Mouse (Mus musculus) cerebellum, adult 8-10 months (tissue): ENCODE results near the gene Opcml.
A peak's percentile ranks its signal among the peaks of the same experiment; 100 is the strongest.

Experiments used
- DNase-seq: peaks from one replicate; pipeline ENCODE4 v3.0.0; 2022

Opcml gene

GRCm38 (mm10) chr9:28171890-28172289 is 381.3 kb downstream of the Opcml start:
- peak; percentile 57 for DNase-seq

GRCm38 (mm10) chr9:28177052-28177451 is 386.5 kb downstream of the Opcml start:
- no peak for DNase-seq

- no peak for DNase-seq
These were observed 387.7 kb downstream of the Opcml start for GRCm38 (mm10) chr9:28178123-28178887.

GRCm38 (mm10) chr9:28181916-28182315 is 391.3 kb downstream of the Opcml start:
- no peak for DNase-seq

DNA sequence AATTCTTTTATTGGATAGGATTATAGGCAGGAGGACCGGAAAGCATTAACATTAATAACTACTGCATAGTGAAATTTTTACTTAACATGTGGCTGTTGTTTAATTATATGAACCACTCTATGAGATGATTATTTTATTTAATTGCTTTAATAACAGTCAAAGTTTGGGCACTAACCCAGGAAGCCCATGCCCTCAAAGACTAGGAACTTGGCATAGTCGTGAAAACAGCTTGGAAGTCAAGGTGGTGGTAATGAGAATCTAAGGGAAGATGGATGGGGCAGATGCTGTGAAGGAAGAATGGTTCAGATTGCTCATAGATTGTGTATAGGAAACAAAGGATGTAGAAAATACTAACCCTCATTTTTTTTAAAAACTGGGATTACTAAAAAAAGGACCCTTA is 399.7 kb downstream of the Opcml start:
- no peak for DNase-seq

- DNase-seq: no peak
These were observed 400.2 kb downstream of the Opcml start for GRCm38 (mm10) chr9:28190751-28191150.

DNA sequence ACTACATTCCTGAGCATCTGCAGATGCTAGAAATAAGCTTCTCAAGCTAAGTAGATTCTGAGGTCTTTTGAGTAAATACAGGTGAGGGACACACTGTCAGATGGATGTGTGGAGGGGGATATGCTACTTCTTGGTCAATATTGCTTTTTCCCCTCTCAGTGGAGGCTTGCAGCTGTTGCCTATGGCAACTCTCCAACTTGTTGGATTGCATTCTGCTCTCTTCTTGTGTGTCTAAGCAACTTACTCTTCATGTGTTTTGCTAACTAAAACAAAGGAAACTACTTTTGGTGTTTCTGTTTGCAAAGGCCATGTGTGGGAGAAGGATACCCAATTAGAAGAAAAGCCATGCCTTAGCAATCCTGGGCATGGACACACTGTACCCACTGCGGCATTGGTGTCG is 406.0 kb downstream of the Opcml start:
- DNase-seq: no peak

GRCm38 (mm10) chr9:28197061-28197460 is 406.5 kb downstream of the Opcml start:
- no peak for DNase-seq

DNA sequence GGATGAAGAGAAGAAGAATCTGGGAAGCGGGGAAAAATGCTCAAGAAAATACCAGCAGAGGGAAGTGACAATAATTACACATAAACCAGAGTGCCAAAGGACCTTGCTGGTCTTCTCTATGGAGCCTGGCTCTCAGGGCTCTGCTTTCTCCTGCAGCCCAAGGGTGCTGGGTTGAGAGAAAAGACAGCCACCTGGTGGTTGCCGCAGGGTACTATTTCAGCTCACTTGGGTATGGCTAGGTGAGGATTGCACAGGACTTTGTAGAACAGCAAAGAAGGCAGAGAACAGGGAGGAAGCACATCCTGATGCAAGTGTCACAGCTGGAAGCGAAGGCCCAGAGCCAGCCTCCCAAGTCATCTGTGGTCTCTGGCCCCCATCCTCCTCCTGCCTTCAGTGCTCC is 407.1 kb downstream of the Opcml start:
- peak; percentile 42 for DNase-seq

GRCm38 (mm10) chr9:28198106-28198694 is 407.6 kb downstream of the Opcml start:
- no peak for DNase-seq

DNA sequence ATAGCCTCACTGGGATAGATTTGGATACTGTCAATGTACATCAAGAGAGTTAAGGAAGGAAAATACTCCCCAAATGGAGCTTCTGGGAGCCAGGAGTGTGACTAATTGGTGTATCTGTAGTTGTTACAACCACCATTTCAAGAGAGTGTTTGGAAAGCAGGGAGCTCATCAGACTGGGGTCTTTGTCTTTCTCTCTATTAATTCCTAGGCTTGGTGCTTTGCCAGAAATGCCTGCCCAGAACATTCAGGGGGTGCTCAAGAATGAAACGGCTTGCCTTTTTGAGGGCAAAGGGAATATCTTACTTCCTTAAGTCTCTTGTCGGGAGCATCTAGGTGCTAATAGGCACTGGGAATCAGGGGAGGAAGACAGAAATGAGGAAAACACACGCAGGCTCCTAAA is 416.9 kb downstream of the Opcml start:
- DNase-seq: no peak

DNA sequence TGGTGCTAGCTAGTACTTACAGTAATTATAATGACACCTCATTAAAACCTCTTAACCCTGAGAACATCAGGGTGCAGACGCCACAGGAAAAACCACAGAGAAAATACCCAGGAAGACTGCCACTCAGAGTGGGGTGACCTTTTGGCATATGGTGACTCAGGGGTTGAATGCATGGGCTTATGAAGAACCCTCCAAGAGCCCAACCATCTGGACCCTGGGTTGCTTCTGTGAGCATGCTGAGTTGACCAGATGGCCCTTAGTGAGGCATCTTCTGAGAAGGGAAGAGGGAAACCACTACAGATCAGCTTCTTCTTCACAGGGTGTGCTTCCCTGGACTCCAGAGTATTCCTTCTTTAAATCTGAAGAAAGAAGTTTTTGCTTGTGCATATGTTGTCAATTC is 418.1 kb downstream of the Opcml start:
- DNase-seq: peak; percentile 79

GRCm38 (mm10) chr9:28211877-28212276 is 421.3 kb downstream of the Opcml start:
- DNase-seq: no peak

- DNase-seq: no peak
These were observed 423.3 kb downstream of the Opcml start for GRCm38 (mm10) chr9:28213893-28214292.

GRCm38 (mm10) chr9:28218026-28218646 is 427.6 kb downstream of the Opcml start:
- peak; percentile 35 for DNase-seq

GRCm38 (mm10) chr9:28222726-28223125 is 432.2 kb downstream of the Opcml start:
- no peak for DNase-seq

- peak; percentile 41 for DNase-seq
These were observed 435.4 kb downstream of the Opcml start for GRCm38 (mm10) chr9:28225824-28226569.

GRCm38 (mm10) chr9:28226570-28226951 is 436.0 kb downstream of the Opcml start:
- no peak for DNase-seq

DNA sequence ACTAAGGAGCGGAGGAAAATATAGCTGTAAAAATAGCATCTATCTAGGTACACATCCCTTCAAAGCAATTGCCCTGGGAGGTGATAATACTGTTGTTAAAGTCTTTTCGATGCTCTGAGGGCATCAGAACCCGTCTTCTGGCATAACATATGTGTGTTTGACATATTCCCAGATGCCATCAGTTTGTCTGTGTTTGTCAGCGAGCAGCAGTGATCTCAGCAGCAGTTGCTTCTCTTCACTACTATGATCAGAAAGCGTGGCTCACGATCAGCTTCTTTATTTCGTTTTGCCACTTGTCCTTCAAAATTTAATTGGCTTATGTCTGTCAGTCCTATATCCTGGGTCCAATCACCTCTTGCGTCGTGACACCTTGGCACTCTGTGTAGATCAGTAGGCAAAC is 447.9 kb downstream of the Opcml start:
- no peak for DNase-seq

- DNase-seq: peak; percentile 50
These were observed 457.3 kb downstream of the Opcml start for GRCm38 (mm10) chr9:28247742-28248503.

- DNase-seq: no peak
These were observed 460.8 kb downstream of the Opcml start for GRCm38 (mm10) chr9:28251341-28251740.

GRCm38 (mm10) chr9:28255128-28255904 is 464.7 kb downstream of the Opcml start:
- no peak for DNase-seq
